ENCODE assay signal across 32 mouse cellular contexts in the genomic region with DNA sequence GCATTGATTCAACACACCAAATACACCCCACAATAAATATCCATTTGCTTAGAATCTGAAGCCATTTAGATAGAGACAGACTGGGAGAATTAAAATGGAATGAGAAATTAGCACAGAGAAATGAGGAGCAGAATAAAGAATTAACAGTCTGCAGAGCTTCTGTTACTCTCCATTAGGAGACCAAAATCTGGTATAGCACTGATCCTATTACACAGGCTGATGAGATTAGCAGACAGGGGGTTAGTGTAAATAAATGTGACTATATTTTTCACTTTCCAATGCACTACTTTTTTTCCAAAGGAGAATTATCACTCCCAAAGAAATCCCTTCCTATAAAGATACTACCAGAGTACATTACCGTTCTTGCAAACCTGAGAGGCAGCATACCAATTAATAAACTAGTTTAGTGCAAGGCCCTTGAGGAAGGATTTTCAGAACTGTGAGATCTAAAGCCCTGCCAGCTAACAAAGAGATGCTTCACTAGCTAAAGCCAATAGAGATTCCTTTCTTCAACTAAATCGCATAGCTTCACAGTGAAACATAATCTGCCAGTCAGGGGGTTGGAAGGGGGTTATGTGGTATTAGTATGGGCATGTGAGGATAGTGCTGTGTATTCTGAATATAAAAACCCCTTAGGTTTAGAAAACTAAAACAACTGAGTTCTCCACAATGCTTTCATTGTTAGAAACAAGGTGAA.
A peak's percentile ranks its signal among the peaks of the same experiment; 100 is the strongest.
DNase-seq lines count a peak whose midpoint lies in the region; ATAC-seq and TF ChIP-seq lines count a peak whose summit lies in the region.
"Had no signal": no experiment of that assay in that cellular context is flagged by ENCODE, and none has a peak within 500 bp of the region (broad histone marks: within the 10 kb centered on the region; RNA-seq: fewer than 3 reads in every experiment).

No protein-coding gene starts in this region.

- H3K4me3 ChIP-seq in embryonic facial prominence, embryonic 11.5 days (ENCODE audit: low read depth, low read length), result no peak overlapping the region
- no peak overlapping the region for H3K4me3 ChIP-seq in embryonic facial prominence, embryonic 10.5 days
- H3K4me3 ChIP-seq in midbrain, embryonic 10.5 days, result no peak overlapping the region
- H3K4me3 ChIP-seq in midbrain, embryonic 15.5 days, result no peak overlapping the region
- H3K4me3 ChIP-seq: forebrain, embryonic 15.5 days; heart, embryonic 10.5 days; heart, embryonic 15.5 days; hindbrain, embryonic 12.5 days; kidney, embryonic 15.5 days; layer of hippocampus, adult 2 months; limb, embryonic 13.5 days; lung, embryonic 15.5 days; megakaryocyte, embryonic 14.5 days; myocyte; neural tube, embryonic 12.5 days had no signal

- no peak overlapping the region for H3K9ac ChIP-seq in embryonic facial prominence, embryonic 11.5 days (replicated peaks; ENCODE audit: low read length)
- H3K9ac ChIP-seq in midbrain, embryonic 15.5 days, result no peak overlapping the region
- H3K9ac ChIP-seq: forebrain, embryonic 15.5 days; heart, embryonic 15.5 days; hindbrain, embryonic 12.5 days; kidney, embryonic 15.5 days; limb, embryonic 13.5 days; lung, embryonic 15.5 days; neural tube, embryonic 12.5 days had no signal

- ATAC-seq in embryonic facial prominence, embryonic 11.5 days (replicated peaks; ENCODE audit: insufficient number of reproducible peaks, low FRiP score, low TSS enrichment, low read depth), result no peak
- ATAC-seq in midbrain, embryonic 15.5 days (replicated peaks), result 0 out of 2 replicates have a peak, but pooled peaks have one; percentile 60
- no peak for ATAC-seq in erythroid progenitor cell, adult 5-6 weeks (replicated peaks; ENCODE audit: low FRiP score, poor library complexity, severe bottlenecking)
- ATAC-seq: forebrain, embryonic 15.5 days; Patski had no signal

- no peak overlapping the region for H3K4me2 ChIP-seq in embryonic facial prominence, embryonic 11.5 days (ENCODE audit: low read depth, low read length)
- H3K4me2 ChIP-seq in midbrain, embryonic 15.5 days, result no peak overlapping the region
- H3K4me2 ChIP-seq: forebrain, embryonic 15.5 days; heart, embryonic 15.5 days; hindbrain, embryonic 12.5 days; kidney, embryonic 15.5 days; limb, embryonic 13.5 days; liver, embryonic 11.5 days; lung, embryonic 15.5 days; neural tube, embryonic 12.5 days had no signal

- H3K9me3 ChIP-seq in embryonic facial prominence, embryonic 11.5 days (replicated peaks; ENCODE audit: control insufficient read depth, low read length), result no peaks in the 10 kb centered on the region
- no peaks in the 10 kb centered on the region for H3K9me3 ChIP-seq in embryonic facial prominence, embryonic 10.5 days
- H3K9me3 ChIP-seq in midbrain, embryonic 10.5 days (replicated peaks), result no peaks in the 10 kb centered on the region
- H3K9me3 ChIP-seq in midbrain, embryonic 15.5 days, result no peaks in the 10 kb centered on the region
- H3K9me3 ChIP-seq: forebrain, embryonic 15.5 days; G1E; heart, embryonic 10.5 days; heart, embryonic 15.5 days; hindbrain, embryonic 12.5 days; kidney, embryonic 15.5 days; limb, embryonic 13.5 days; lung, embryonic 15.5 days; megakaryocyte, embryonic 14.5 days; neural tube, embryonic 12.5 days had no signal

- peak; percentile 1 for DNase-seq in embryonic facial prominence, embryonic 11.5 days (ENCODE audit: low spot score)
- no peak for DNase-seq in embryonic facial prominence, embryonic 10.5 days (ENCODE audit: low spot score)
- DNase-seq in brain, embryonic 14.5 days (ENCODE audit: low read depth), result peak; percentile 51
- no peak for DNase-seq in midbrain, embryonic 10.5 days (ENCODE audit: low spot score)
- no peak for DNase-seq in cerebellum, adult 9-11 months
- DNase-seq in adrenal gland, adult 2 months, result no peak
- DNase-seq: adrenal gland, postnatal 14 days; cerebellum, adult 11-12 months; cerebellum, postnatal 10 days; gastrocnemius, postnatal 25 days; heart, adult 11 months; kidney, adult 11 months; kidney, postnatal 36 days; lung, postnatal 36 days; right cerebral cortex, postnatal 14 days; thymus, postnatal 14 days had no signal

- 26% methylated on average over 2 of the region's 2 CpGs for WGBS in embryonic facial prominence, embryonic 11.5 days
- WGBS in embryonic facial prominence, embryonic 10.5 days, result 24% methylated on average over 2 of the region's 2 CpGs
- 38% methylated on average over 2 of the region's 2 CpGs for WGBS in midbrain, embryonic 10.5 days
- 48% methylated on average over 2 of the region's 2 CpGs for WGBS in midbrain, embryonic 15.5 days

- H3K27ac ChIP-seq in embryonic facial prominence, embryonic 11.5 days (replicated peaks; ENCODE audit: low read depth, low read length), result no peak overlapping the region
- no peak overlapping the region for H3K27ac ChIP-seq in embryonic facial prominence, embryonic 10.5 days (replicated peaks)
- 0 out of 2 replicates have a peak overlapping the region, but pooled peaks have one; percentile 33 for H3K27ac ChIP-seq in midbrain, embryonic 10.5 days (replicated peaks)
- H3K27ac ChIP-seq in midbrain, embryonic 15.5 days, result no peak overlapping the region
- H3K27ac ChIP-seq: forebrain, embryonic 15.5 days; heart, embryonic 10.5 days; heart, embryonic 15.5 days; hindbrain, embryonic 12.5 days; kidney, embryonic 15.5 days; layer of hippocampus, adult 2 months; limb, embryonic 13.5 days; lung, embryonic 15.5 days; neural tube, embryonic 12.5 days had no signal

- H3K27me3 ChIP-seq in embryonic facial prominence, embryonic 11.5 days (ENCODE audit: control insufficient read depth, insufficient read depth, low read length), result no peaks in the 10 kb centered on the region
- no peaks in the 10 kb centered on the region for H3K27me3 ChIP-seq in embryonic facial prominence, embryonic 10.5 days (replicated peaks; ENCODE audit: low read depth, poor library complexity, severe bottlenecking)
- no peaks in the 10 kb centered on the region for H3K27me3 ChIP-seq in midbrain, embryonic 10.5 days (ENCODE audit: low read depth, poor library complexity, severe bottlenecking)
- H3K27me3 ChIP-seq in midbrain, embryonic 15.5 days (replicated peaks), result no peaks in the 10 kb centered on the region
- H3K27me3 ChIP-seq: forebrain, embryonic 15.5 days; heart, embryonic 15.5 days; hindbrain, embryonic 12.5 days; kidney, embryonic 15.5 days; limb, embryonic 13.5 days; lung, embryonic 15.5 days; megakaryocyte, embryonic 14.5 days; neural tube, embryonic 12.5 days had no signal

- TF ChIP-seq POLR2A in brain, embryonic 14.5 days (IDR thresholded peaks at IDR 0.05; ENCODE audit: borderline replicate concordance, extremely low read depth, insufficient read depth, insufficient read length, poor library complexity, severe bottlenecking), result no peak

- H3K36me3 ChIP-seq in embryonic facial prominence, embryonic 11.5 days (replicated peaks; ENCODE audit: control insufficient read depth, insufficient read depth, low read depth, low read length), result no peaks in the 10 kb centered on the region
- no peaks in the 10 kb centered on the region for H3K36me3 ChIP-seq in embryonic facial prominence, embryonic 10.5 days (replicated peaks)
- H3K36me3 ChIP-seq in midbrain, embryonic 10.5 days, result no peaks in the 10 kb centered on the region
- H3K36me3 ChIP-seq in midbrain, embryonic 15.5 days (replicated peaks), result no peaks in the 10 kb centered on the region
- H3K36me3 ChIP-seq: forebrain, embryonic 15.5 days; G1E; heart, embryonic 10.5 days; heart, embryonic 15.5 days; hindbrain, embryonic 12.5 days; kidney, embryonic 15.5 days; limb, embryonic 13.5 days; lung, embryonic 15.5 days; neural tube, embryonic 12.5 days had no signal

- no peak for TF ChIP-seq CTCF in brain, embryonic 14.5 days (IDR thresholded peaks at IDR 0.05; ENCODE audit: borderline replicate concordance, extremely low read depth, insufficient read depth, insufficient read length)

- H3K4me1 ChIP-seq in embryonic facial prominence, embryonic 11.5 days (ENCODE audit: control insufficient read depth, insufficient read depth, low read length), result no peaks in the 10 kb centered on the region
- no peaks in the 10 kb centered on the region for H3K4me1 ChIP-seq in embryonic facial prominence, embryonic 10.5 days
- no peaks in the 10 kb centered on the region; the same call in 1 of the 2 replicates for H3K4me1 ChIP-seq in midbrain, embryonic 10.5 days
- no peaks in the 10 kb centered on the region for H3K4me1 ChIP-seq in midbrain, embryonic 15.5 days
- H3K4me1 ChIP-seq: forebrain, embryonic 15.5 days; heart, embryonic 10.5 days; heart, embryonic 15.5 days; hindbrain, embryonic 12.5 days; kidney, embryonic 15.5 days; limb, embryonic 13.5 days; lung, embryonic 15.5 days; megakaryocyte, embryonic 14.5 days; neural tube, embryonic 12.5 days had no signal

Comparison
In these comparisons a context has a peak if more than half of its experiments do, and no peak if none do; other contexts are left out.
1. DNase-seq: peak in embryonic facial prominence, embryonic 11.5 days (single experiment) and brain, embryonic 14.5 days (single experiment); none in embryonic facial prominence, embryonic 10.5 days (single experiment), midbrain, embryonic 10.5 days (single experiment), cerebellum, adult 9-11 months (single experiment) and adrenal gland, adult 2 months (single experiment).